Mouse (Mus musculus): ENCODE measurements around the gene Elf4. TPM values are rescaled to one million over a fixed set of nuclear protein-coding genes. Genes with fewer than 3 reads are reported as not detected.

Elf4 gene
- total and polyA plus RNA-seq, 3 experiments = 4.5 to 7.6 (median 5.0) TPM

DNA sequence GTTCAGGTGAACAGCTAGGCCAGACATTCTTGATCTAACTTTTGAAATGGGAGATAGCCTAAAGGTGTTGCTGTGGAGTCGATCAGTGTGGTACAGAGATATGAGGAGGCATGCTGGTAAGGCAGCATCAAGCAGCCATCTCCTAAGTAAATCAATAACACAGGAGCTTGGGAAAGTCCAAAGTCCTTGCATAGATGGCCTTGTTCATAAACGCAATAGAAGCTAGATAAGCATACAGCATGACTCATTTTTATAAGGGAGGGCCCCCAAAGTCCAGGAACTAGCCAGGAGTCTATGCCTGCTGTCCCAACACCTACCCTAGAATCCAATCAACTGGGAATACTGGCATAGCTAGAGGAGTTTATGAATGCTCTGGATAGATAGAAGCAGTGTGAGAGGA is 44.5 kb downstream of the Elf4 start:
- Histone ChIP-seq H3K79me2 (replicated peaks; ENCODE audit: control insufficient read depth, insufficient read depth, low read length) (no peaks in the 10 kb centered on the region), H3K9ac (ENCODE audit: low read depth, low read length) (no peak overlapping the region), H3K36me3 (ENCODE audit: control insufficient read depth, insufficient read depth, low read length) (no peaks in the 10 kb centered on the region), H3K27ac (no peak overlapping the region), H3K4me3 (no peak overlapping the region), H3K27me3 (ENCODE audit: control insufficient read depth, insufficient read depth, low read length) (no peaks in the 10 kb centered on the region), H3K4me1 (ENCODE audit: control insufficient read depth, insufficient read depth, low read length) (peaks cover 3% of the 10 kb centered on the region)
- TF ChIP-seq CTCF (IDR thresholded peaks at IDR 0.05) (no peak), EP300 (IDR thresholded peaks at IDR 0.05; ENCODE audit: insufficient read depth, low read depth, low read length) (no peak)
- 61% methylated on average over 2 of the region's 2 CpGs for WGBS
- no peak for DNase-seq
- intact Hi-C loops (cut with DNase I) = no loop called here

DNA sequence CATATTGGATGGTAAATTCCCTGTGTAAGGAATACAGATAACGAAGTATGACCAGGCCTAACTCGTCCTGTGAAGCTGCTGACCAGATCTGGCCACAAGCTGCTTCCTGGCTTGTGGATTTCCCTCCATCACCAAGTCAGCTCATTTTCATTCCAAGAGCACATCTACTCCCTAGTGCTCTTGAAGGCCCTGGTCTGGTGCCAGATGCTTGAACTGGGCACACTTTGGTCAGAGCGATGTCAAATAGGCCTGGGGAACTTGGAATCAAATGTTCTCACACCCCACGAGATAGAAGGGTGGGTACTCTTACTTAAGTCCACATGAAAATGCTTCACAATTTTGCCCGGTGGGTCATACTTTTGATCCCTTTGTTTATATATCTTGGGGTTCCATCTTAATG is 48.6 kb downstream of the Elf4 start:
- WGBS = 72% methylated on average over 5 of the region's 5 CpGs
- intact Hi-C loops (cut with DNase I) = loop anchor here (5.0 kb wide), 1 partner anchor 132 kb away; no protein-coding TSS in a partner anchor
- Histone ChIP-seq H3K36me3 (ENCODE audit: control insufficient read depth, insufficient read depth, low read length) (no peaks in the 10 kb centered on the region), H3K4me1 (ENCODE audit: control insufficient read depth, insufficient read depth, low read length) (no peaks in the 10 kb centered on the region; the same call in 1 of the 2 replicates), H3K27ac (no peak overlapping the region), H3K9ac (ENCODE audit: low read depth, low read length) (no peak overlapping the region), H3K79me2 (replicated peaks; ENCODE audit: control insufficient read depth, insufficient read depth, low read length) (no peaks in the 10 kb centered on the region), H3K4me3 (no peak overlapping the region), H3K27me3 (ENCODE audit: control insufficient read depth, insufficient read depth, low read length) (no peaks in the 10 kb centered on the region)
- no peak for DNase-seq
- TF ChIP-seq EP300 (IDR thresholded peaks at IDR 0.05; ENCODE audit: insufficient read depth, low read depth, low read length) = no peak
- no peak for TF ChIP-seq POLR2A (IDR thresholded peaks at IDR 0.05; ENCODE audit: insufficient read depth, low read depth, low read length)
- no peak for TF ChIP-seq CTCF (IDR thresholded peaks at IDR 0.05)

DNA sequence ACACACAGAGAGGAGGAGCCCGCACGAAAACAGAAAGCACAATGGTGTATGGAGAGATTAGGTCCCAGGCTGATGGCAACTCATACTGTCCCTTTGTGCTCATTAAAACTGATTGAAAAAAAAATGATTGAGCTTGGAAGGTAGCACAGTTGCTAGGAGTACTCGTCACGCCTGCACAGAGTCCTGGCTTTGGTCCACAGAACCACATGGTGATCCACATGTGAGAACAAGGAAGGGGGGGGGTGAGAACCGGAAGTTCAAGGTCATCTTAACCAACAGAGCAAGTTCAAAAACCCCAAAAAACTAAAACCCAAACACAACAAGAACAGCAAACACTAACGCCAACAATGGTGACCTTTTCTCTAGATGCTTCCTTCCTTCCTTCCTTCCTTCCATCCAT is 50.3 kb downstream of the Elf4 start:
- Histone ChIP-seq H3K36me3 (ENCODE audit: control insufficient read depth, insufficient read depth, low read length) (no peaks in the 10 kb centered on the region), H3K4me3 (no peak overlapping the region), H3K27ac (no peak overlapping the region), H3K79me2 (replicated peaks; ENCODE audit: control insufficient read depth, insufficient read depth, low read length) (no peaks in the 10 kb centered on the region), H3K27me3 (ENCODE audit: control insufficient read depth, insufficient read depth, low read length) (no peaks in the 10 kb centered on the region), H3K9ac (ENCODE audit: low read depth, low read length) (no peak overlapping the region), H3K4me1 (ENCODE audit: control insufficient read depth, insufficient read depth, low read length) (no peaks in the 10 kb centered on the region; the same call in 1 of the 2 replicates)
- DNase-seq = no peak
- TF ChIP-seq EP300 (IDR thresholded peaks at IDR 0.05; ENCODE audit: insufficient read depth, low read depth, low read length) (no peak), CTCF (IDR thresholded peaks at IDR 0.05) (no peak), POLR2A (IDR thresholded peaks at IDR 0.05; ENCODE audit: insufficient read depth, low read depth, low read length) (no peak)
- 51% methylated on average over 6 of the region's 6 CpGs for WGBS
- intact Hi-C loops (cut with DNase I) = loop anchor here (5.0 kb wide), 1 partner anchor 130 kb away; no protein-coding TSS in a partner anchor

DNA sequence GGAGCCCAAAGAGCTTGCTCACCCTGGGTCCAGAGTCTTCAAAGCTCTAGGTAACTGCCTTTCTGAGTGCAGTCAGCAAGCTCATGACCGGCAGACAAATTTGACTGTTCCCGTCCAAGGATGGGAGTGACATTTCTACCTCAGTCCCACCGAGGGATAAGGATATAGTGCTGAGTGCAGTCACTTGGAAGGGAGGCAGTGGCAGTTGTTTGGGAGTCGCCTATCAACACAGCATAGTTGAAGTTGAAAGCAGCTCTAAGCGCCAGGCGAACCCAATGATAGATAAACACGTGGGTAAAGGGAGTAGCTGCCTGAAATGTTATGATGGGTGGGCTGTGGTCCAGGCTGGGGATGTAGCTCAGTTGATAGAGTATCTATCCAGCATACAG is 52.5 kb downstream of the Elf4 start:
- H3K9ac ChIP-seq (ENCODE audit: low read depth, low read length) = no peak overlapping the region
- intact Hi-C loops (cut with DNase I) = loop anchor here (1.0 to 5.0 kb wide), 2 partner anchors 128 to 425 kb away; no protein-coding TSS in a partner anchor

DNA sequence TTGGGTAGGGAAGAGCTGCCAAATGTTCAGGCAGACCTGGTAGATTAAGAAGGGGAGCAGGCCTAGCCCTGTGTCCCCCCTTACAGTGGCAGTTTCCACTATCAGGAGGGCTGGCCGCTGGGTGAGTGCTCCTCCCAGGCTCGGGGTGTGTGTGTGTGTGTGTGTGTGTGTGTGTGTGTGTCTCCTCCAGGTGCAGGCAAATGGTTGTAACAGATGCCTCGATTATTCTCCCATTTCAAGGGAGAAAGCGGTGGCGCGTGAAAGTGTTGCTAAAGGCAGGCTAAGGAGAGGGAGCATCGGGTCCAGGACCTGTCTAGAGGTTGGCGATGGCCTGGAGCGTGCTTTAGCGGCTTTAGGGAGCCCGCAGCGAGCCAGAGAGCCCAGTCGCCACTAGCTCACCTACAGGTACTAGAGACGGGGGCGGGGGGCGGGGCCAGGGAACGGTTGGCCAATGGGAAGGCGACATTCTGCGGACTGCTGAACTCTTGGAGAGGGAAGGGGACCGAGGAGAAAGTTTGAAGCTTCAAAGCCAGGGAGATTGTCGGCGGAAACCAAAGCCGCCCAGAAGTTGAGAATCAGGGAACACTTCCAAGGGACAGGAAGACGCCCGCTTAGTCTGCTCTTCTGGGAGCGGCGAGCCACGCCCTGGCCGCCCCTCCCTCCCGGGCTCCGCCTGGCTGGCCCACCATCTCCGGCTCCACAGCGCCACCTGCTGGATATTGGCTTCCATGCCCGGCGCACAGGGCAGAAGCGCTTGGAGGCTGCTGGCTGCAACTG is 53.1 kb downstream of the Elf4 start:
- Histone ChIP-seq H3K36me3 (ENCODE audit: control insufficient read depth, insufficient read depth, low read length) (no peaks in the 10 kb centered on the region), H3K27ac (peak overlapping the region; percentile 60), H3K4me1 (ENCODE audit: control insufficient read depth, insufficient read depth, low read length) (no peaks in the 10 kb centered on the region; the same call in 1 of the 2 replicates), H3K27me3 (ENCODE audit: control insufficient read depth, insufficient read depth, low read length) (no peaks in the 10 kb centered on the region), H3K9ac (ENCODE audit: low read depth, low read length) (peak overlapping the region; percentile 7), H3K79me2 (replicated peaks; ENCODE audit: control insufficient read depth, insufficient read depth, low read length) (no peaks in the 10 kb centered on the region), H3K4me3 (peak overlapping the region; percentile 54)
- 10% methylated on average over 36 of the region's 36 CpGs for WGBS
- intact Hi-C loops (cut with DNase I) = loop anchor here (1.0 to 5.0 kb wide), 2 partner anchors 127 to 424 kb away; no protein-coding TSS in a partner anchor
- peak; percentile 88 to 91 for DNase-seq
- TF ChIP-seq CTCF (IDR thresholded peaks at IDR 0.05) = peak; percentile 98; the same call in 1 of the 2 replicates
- TF ChIP-seq EP300 (IDR thresholded peaks at IDR 0.05; ENCODE audit: insufficient read depth, low read depth, low read length) = no peak
- TF ChIP-seq POLR2A (IDR thresholded peaks at IDR 0.05; ENCODE audit: insufficient read depth, low read depth, low read length) = 0 out of 2 replicates have a peak, but pooled peaks have one; percentile 33

More for the DNA sequence above, 52.5 kb downstream of the Elf4 start:
- Histone ChIP-seq H3K79me2 (replicated peaks; ENCODE audit: control insufficient read depth, insufficient read depth, low read length) (no peaks in the 10 kb centered on the region), H3K4me1 (ENCODE audit: control insufficient read depth, insufficient read depth, low read length) (no peaks in the 10 kb centered on the region; the same call in 1 of the 2 replicates), H3K27me3 (ENCODE audit: control insufficient read depth, insufficient read depth, low read length) (no peaks in the 10 kb centered on the region), H3K27ac (no peak overlapping the region; the same call in 1 of the 2 replicates), H3K36me3 (ENCODE audit: control insufficient read depth, insufficient read depth, low read length) (no peaks in the 10 kb centered on the region), H3K4me3 (no peak overlapping the region)
- TF ChIP-seq CTCF (IDR thresholded peaks at IDR 0.05) (no peak), EP300 (IDR thresholded peaks at IDR 0.05; ENCODE audit: insufficient read depth, low read depth, low read length) (no peak), POLR2A (IDR thresholded peaks at IDR 0.05; ENCODE audit: insufficient read depth, low read depth, low read length) (no peak)
- WGBS = 23% methylated on average over 7 of the region's 7 CpGs
- DNase-seq = no peak

DNA sequence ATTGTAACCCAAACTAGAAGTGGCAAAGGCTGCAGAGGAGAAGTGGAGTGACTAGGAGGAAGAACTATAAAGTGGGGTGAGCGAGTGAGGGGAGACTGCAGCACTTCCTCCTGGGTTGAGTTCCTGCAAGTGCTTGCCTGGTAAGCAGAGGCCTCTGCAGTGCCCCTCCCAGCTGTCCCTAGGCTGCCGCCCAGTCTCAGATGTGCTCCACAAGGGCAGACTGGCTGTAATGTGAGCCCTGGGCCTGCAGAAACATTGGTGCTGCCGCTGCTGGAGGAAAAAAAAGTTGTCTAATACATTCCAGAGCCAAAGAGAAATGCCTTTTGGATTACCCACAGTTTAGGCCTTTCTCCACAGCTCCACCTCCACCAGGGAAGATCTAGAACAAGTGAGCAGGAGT is 57.8 kb downstream of the Elf4 start:
- Histone ChIP-seq H3K4me3 (no peak overlapping the region), H3K9ac (ENCODE audit: low read depth, low read length) (no peak overlapping the region), H3K79me2 (replicated peaks; ENCODE audit: control insufficient read depth, insufficient read depth, low read length) (no peaks in the 10 kb centered on the region), H3K4me1 (ENCODE audit: control insufficient read depth, insufficient read depth, low read length) (no peaks in the 10 kb centered on the region), H3K27me3 (ENCODE audit: control insufficient read depth, insufficient read depth, low read length) (no peaks in the 10 kb centered on the region), H3K36me3 (ENCODE audit: control insufficient read depth, insufficient read depth, low read length) (no peaks in the 10 kb centered on the region), H3K27ac (no peak overlapping the region)
- no peak for TF ChIP-seq EP300 (IDR thresholded peaks at IDR 0.05; ENCODE audit: insufficient read depth, low read depth, low read length)
- TF ChIP-seq POLR2A (IDR thresholded peaks at IDR 0.05; ENCODE audit: insufficient read depth, low read depth, low read length) = no peak
- TF ChIP-seq CTCF (IDR thresholded peaks at IDR 0.05) = no peak
- 53% methylated on average over 3 of the region's 3 CpGs for WGBS
- intact Hi-C loops (cut with DNase I) = no loop called here
- peak in 1 of 2 experiments; percentile 19 for DNase-seq
